Mouse (Mus musculus): ENCODE data around the gene Palld.

Palld gene

DNA sequence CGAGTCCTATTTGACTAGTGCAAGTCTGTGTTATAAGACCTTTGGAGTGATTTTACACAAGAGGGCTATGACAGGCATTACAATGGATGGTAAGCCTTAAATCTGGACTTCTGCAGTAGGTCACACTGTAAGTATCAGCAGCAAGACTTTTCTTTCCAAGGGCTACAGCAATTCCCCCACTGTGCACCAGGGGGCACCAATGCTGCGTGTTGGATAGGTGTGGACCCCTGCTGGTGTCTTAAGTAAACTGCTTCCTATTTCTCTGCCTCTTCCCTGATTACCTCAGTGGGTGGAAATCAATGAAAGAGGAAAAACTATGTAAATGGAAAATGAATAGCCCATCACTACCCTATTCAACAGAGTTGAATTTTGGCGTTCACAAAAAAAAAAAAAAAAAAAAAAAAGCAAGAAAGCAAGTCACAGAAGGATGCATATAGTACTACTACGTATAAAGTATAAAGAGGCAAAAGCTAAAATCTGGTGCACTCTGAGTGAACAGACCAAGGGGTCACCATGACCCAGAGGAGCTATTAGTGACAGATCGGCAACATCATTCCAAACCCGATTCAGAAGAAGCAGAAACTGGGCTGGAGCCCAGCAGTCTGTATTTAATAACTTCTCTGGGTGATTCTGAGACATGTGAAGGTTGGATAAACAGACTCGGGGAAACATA lies 362.5 kb downstream of the Palld start:
- DNase-seq = peak; percentile 72

DNA sequence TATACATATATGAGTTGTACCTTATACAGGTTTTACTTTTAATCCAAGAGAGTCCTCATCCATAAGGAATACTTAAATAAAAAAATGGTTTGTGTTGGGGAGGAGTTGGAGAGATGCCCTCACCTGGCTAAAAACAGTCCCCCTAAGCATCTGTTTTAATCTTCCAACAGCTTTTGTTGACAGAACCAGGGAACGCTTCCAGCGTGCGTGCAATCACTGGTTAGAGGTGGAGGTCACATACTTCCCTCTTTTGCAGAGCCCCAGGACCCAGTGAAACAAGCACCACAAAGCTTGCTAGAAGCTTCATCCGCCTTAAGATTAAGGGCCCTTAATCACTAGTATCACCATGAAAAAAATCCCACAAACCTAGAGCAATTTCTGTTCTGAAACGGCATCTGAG lies 365.0 kb downstream of the Palld start:
- no peak for DNase-seq

DNA sequence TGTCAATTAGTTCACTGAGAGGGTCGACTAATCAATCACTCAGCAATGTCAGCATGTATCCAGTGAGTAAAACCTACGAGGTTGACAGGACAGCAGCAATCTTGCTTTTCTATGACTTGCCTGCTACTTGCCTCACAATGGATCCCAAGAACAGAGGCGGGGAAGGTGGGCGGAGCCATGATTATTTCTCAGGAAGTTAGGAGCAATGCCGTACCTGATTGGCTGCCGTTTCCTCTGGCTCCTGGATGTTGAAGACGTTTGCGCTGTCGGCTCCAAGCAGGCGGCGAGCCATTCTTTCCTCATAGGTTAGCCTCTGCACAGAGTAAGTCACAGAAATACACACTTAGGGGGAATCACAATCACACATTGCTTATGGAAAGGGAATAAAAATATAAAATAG lies 367.0 kb downstream of the Palld start:
- no peak for DNase-seq

DNA sequence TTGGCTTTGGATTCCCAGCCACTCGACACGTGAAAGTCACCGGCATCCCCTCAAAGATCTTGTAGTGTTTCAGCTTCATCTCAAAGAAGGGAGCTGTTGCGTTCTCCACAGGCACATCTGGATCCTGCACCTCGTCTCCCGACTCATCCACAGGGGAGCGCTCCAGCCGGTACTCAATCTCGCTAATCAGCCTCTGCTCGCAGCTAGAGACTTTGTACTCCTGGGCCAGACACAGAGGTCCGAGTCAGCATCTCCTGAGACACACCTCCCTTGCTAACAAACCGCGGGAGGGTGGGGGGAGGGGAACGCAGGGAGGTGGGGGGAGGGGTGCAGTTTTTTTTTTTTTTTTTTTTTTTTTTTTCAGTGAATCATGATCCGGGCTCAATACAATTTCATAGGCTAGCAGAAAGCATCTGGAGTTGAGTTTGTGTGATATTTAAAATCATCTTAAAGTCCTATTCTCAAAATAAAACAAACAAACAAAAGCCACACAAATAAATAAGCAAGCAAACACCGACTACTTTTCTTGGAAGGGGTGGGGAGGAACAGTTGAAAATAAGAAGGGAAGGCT lies 369.0 kb downstream of the Palld start:
- peak; percentile 59 for DNase-seq

DNA sequence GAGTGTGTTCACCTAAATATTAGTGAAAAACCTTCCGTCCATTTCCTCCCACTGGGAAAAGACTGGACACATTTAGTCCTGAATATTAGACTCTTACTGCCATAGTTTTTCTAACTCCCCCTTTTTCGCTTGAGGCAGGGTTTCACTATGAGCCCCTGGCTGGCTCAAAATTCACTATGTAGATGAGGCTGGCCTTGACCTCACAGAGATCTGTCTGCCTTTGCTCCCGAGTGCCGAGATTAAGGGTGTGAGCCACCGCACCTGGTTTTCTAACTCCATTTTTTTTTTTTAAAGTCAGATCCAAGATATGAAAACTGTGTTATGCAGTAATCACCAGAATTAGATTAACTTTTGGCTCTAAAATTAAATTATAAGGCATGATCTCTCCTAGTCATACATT lies 369.7 kb downstream of the Palld start:
- DNase-seq = no peak

DNA sequence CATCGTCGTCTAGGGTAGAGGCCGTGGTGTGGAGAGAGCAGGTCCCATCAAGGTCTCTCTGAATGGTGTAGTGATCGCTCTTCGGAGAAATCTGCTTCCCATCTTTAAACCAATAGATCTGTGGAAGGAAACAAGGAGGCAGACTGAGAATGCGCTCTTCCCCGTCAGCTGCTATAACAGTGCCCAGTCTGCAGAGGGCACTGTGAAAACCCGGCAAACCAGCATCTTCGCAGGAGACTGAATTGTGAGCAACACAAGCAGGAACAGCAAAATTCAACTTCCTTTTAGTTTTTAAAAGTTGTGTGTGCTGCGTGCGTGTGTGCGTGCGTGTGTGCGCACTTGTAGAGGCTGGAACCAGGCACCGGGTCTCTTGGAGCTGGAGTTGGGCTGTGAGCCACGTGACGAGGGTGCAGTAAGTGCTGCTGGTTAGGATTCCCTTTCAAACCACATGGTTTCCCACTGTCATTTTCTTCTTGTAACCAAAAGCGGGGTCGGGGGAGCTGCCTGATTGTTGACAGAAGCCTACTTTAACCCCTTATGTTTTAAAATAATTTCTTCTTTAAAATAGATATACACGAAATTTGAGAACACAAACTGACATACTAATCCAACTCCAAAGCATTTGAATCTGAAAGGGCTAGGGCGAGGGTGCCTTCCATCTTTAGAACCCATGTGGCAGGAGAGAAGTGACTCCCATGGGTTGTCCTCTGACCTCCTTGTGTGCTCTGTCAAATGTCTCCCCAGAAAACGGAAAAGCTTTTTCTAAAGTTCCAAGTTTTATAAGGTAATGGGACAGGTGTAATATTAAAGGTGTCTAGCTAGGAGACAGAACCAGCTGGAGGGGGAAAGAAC lies 370.3 kb downstream of the Palld start:
- DNase-seq = no peak

DNA sequence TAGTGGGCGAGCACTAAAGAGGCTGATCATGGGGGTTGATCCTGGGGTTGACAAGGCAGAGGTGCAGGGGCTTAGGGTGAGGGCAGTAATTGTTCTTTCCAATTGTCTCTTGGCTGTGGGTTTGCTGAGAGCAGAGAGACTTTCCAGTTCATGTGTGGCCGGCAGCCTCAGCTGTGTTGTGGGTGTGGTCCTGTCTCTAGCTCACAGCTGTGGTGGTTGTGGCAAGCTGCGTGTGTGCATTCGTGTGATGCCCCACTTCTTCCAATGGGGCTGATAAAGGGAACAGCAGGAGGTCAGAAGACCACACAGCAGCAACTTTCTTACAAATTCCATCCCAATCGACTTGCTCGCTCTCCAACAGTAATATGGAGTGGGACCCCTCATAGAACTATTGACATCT lies 373.8 kb downstream of the Palld start:
- no peak for DNase-seq

DNA sequence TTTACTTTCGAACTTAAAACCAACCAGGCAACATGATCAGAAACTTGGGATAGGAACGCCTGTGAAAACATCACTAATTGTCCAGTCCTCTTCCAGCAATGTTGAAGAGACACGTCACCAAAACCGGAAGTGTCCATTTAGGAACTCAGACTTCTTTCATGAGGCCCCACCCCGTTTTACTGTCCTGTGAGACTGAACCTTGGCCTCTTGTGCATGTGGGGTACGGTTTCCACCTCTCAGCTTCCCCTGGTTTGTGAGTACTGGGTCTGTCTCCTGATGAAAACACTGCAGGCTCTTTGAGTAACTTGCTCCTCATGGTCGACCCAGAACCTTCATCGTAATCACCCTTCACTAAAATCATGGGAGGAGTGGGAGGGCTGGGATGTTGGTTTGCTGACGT lies 374.3 kb downstream of the Palld start:
- DNase-seq = no peak

DNA sequence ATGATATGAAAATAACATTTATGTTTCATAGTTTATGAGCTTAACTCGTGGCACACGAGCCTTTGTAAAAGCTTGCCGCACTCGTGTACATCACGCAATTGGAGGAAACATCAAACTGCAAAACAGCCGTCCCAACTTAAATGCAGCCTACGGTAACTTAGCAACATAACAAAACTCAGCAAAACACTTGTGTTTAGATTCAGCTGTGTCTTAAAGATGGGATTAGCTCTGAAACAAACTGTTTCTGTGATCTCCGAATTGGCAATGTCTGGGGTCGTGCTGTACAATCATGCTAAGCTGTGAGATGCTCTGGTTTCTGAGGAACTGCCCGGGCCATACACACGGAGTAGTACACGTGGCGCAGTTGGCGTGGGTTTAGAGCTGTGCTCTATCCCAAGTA lies 375.5 kb downstream of the Palld start:
- DNase-seq = no peak

DNA sequence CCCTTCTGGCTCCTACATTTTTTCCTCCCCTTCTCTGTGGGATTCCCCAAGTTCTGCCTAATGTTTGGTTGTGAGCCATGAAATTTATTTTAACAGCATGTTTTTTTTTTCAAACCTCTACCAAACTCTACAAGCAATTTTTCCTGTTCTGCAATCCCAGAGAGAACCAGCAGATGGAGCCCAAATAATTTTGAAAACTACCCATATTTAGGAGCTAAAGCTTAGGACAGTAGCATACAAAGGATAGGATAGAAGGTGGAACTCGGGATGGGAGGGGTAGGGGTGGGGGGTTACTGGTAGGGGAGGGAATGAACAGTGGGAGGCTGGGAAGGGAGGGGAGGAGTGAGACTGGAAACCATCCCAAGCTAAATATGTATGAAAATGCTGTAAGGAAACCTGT lies 380.4 kb downstream of the Palld start:
- DNase-seq = no peak

DNA sequence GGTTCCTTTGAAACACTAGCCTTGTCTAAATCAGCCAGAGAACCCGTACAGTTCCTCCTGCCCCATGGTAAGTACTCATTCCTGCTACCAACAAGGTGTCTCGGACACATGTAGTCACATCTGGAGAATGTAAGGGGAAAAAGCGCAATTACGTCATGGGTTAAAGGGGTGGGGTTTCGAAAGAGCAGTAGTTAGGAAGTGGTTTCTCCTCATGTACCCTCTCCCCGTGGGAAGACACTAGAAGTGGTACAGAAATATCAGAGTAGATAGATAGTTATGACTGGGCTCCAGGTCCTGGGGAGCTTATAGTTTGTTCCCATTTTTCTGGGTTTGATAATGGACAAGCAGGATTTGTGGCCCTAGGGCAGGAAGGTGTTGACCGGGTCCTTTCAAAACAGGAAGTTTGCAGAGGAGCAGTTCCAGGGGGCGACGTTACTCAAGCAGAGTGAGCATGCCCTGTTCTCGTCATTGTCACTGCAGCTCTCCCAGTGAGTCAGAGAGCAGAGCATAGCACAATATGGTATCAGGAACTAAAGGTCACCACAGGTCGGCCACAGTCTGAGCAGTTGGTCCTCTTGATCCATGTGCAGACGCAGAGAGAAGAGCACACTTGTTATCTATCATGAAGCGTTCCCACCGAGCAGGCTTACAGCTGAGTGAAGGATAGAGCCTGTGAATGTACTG lies 384.8 kb downstream of the Palld start:
- DNase-seq = no peak

DNA sequence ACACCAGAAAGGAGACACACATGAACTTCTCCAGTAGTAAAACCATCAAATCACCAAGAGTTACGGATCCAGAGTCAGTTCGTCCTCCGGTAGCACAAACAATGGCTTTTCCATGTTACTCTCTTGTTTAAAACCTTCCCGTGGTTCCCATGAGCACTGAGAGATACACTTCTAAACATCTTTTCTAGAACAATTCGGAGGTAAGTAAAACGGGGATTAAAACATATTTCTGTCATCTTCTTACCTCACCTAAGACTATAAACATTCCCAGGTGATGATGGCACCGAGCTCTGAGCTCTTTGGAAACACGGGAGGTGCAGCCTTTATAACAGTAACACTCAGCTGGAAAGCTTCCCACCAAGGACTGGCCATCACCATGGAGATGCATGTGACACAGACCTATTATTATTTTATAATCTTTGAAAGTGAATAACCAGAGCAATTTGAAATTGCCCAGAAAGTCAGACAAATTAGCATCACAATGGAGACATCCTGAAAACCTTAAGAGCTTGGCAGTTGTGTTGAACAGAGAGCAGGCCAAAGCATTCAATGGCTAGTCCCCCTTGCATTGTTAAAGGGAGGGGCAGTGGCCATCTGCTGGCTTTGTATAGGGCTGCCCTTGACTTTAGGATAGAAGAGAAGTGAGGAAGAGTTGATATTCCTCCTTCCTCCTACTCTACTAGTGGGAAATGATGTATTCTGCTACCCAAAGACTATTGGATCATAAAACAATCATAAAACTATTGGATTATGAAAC lies 385.6 kb downstream of the Palld start:
- no peak for DNase-seq

DNA sequence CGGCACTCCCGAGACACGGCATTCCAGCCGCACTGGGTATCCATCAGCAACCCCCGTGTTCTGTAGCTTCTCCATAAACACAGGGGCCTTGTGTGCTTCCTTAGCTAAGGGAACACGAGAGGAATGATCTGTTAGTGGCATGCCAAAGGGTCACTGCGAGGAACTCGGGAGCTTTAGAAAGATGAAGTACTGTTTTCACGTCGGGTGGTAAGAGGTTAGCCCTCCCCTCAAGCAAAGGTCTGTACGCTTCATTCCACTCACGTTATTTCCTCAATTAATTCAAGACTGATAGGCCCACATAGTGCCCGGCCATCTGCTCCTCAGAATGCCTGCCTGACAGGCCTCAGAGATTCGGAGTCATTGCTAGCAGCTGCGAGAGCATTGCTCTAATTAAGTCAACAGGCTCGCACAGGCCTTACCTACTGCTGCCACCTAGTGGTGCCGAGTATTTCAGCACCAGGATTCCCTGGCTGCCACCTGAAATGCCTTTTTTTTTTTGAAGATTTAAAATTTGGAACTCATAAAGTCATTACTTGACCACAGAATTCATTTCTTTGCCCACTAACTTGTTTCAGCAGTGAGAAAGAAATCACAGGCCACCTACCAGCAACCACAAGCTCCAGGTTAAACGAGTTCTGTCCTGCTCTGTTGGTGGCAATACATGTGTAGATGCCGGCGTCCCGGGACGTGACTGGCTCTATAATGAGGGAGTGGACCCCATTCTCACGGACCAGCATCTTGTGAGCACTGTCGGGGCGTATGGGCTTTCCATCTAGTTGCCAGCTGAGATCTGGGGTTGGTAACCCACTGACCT lies 386.4 kb downstream of the Palld start:
- peak; percentile 57 for DNase-seq

DNA sequence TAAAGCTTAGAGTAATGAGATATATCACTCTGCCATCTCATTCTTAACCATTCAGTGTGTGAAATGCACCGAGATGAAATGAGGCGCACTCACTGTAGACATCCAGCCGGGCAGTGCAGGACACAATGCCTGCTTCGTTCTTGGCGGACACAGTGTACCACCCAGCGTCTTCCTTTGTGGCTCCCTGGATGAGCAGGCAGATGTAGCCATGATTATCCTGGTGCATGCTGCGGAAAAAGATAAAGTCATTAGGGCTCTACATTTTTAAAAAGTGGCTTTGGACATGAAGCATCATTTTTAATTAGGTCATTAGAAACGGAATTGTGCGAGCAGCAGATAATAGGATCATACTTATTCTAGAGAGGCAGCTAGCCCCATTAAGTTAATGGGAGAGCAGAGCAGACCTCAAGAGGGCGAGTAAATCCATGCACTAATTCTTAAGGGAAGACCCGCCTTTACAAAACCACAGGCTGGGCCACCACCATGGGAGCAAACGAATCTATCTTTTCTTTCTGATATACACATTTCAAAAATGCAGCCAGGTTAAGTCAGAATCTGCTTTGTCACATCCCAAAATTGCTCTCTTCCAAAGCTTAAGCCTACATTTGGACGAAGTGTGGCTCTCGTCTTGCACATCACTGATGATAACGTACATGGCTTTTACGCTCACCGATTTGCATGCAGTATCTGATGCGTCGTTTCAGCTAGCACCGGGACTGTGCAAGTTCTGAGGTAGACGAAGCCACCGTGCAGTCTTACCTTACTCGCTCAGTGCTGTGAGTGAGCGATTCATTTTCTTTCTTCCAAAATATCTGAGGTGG lies 387.2 kb downstream of the Palld start:
- no peak for DNase-seq

DNA sequence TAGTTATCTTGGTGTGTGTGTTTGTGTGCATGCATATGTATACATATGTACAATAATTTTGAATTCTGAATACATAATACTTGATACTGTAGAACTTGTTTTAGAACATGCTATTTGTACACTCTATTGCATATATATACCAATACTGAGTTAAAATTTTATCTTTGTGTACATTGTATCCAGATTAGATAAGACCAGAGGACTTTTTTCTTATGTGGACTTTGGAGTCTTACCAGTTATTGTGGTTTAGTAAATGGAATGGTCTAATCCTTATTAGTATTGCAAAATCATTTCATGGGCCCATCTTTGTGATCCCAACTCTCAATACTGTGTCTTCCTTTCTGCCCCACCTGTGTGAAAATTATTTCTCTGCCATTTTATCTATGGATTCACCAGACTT lies 400.2 kb downstream of the Palld start:
- DNase-seq = no peak

DNA sequence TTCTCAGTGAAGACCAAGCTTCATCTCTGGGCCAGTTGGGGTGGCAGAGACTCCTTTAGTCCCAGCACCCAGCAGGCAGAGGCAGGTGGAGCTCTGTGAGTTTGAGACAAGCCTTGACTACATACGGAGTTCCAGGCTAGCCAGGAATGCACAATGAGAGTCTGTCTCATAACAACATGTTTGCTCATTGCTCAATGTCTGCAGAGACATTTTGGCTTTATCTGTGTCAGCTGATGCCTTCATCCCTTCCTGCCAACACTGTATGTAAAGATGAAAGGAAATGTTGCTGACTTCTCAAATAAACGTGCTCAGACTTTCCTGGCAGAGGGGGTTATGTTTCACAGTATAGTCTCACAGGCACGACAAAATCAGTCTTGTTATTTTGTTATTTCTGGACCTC lies 401.6 kb downstream of the Palld start:
- no peak for DNase-seq

DNA sequence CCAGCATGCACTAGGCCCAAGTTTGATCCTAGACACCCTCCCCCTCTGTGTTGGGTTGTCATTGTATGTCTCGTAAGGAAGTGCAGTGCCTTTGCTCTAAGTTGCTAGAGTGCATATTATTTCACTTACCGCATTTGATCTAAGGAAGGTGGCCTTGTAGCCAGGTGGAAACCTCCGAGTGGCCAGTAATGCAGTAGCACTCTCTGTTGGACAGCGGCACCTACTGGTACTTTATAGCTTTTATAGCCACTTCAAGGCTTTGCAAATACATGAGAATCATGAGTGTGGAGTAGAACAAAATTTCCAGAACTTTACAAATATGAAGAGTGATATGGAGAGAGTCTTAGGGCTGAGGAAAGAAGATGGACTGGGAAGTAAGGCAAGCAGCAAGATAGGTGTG lies 403.5 kb downstream of the Palld start:
- no peak for DNase-seq

DNA sequence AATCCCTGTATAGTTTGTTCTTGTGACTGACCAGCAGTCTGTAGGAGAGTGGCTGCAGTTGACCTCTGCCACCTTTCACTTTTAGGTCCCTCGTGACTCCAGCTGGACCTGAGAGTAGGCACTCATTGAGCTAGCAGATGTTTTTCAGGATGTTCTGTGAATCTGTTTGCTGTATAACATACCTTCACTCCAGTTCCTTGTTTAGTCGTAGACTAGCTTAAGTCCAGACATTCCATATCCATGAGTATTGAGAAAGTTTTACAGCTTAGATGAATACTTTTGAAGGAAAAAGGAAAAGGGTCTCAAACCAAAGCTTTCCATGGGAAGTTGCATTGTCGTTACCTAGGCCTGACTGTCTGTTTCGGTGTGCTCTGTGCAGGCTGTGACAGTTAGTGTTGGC lies 405.4 kb downstream of the Palld start:
- DNase-seq = no peak

DNA sequence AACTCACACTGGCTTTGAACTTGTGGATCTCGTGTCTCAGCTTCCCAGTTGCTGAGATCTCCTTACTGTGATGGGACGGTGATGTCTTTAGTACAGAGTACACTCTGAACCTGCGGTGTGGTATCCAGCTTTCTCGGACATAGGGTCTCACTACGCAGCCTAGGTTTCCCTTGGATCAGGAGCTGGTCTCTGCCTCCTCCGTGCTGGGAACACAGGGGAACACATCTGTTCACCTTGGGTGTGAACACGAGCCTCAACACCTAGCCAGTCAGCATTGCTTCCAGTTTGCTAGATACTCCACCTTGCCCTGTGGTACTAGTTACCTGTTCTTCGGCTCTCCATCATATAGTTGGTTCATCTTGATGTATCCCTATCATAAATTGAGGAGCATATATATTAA lies 413.9 kb downstream of the Palld start:
- DNase-seq = no peak

DNA sequence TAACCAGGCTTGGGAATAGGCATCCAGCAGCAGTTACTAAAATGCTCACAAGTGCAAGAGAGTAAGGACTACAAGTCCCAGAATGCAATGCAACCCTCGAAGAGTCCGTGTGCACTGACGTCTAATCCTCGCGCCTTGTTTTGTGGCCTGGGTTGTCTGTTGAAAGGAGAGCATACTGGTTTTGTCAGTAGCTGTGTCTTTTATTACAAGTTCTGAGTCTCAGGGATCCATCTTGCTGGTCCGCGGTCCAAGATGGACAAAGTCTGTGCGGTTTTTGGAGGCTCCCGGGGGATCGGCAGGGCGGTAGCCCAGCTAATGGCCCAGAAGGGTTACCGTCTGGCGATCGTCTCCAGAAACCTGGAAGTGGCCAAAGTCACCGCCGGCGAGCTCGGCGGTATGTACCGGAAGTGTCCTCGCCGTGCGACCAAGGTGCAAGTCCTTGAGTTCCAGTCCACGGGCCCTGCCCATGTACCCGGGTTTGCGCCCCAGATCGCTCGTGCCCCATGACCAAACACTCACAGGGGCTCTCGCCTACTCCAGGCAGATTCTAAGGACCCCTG lies 414.8 kb downstream of the Palld start, which contains the start of gene Cbr4:
Gene Cbr4 (plus strand): TSS at position 138 of the 560 bp plus-strand sequence.
- DNase-seq = peak; percentile 90

Measured in kidney, adult 11 months (tissue).